Mouse (Mus musculus): ENCODE results near the gene Cfd. TPM values are rescaled to one million over a fixed set of nuclear protein-coding genes. Genes with fewer than 3 reads are reported as not detected.
"Not testable (repeated sequence)": the region's sequence is repeated elsewhere in the genome, so short reads cannot be mapped to it uniquely, and the experiment has no call there.

Cfd gene
- total and polyA plus RNA-seq, 2 experiments from 2014 or later = not detected

GRCm38 (mm10) chr10:79886054-79886453 is 4.6 kb upstream of the Cfd start, which contains the start of gene Elane:
Gene Elane (plus strand): TSS chr10:79886247.
- no peak within 1 kb of the TSS for H3K27ac ChIP-seq (ENCODE audit: low read depth, low read length)
- H3K9me3 ChIP-seq (ENCODE audit: low read length) = no peaks in the 10 kb centered on the region
- DNase-seq = no peak
- 80% methylated on average over 6 of the region's 6 CpGs for WGBS
- no peak for ATAC-seq
- H3K27me3 ChIP-seq (ENCODE audit: insufficient read depth, low read length) = peaks cover 5% of the 10 kb centered on the region; the same call in 1 of the 2 replicates
- no peak for TF ChIP-seq CTCF (IDR thresholded peaks at IDR 0.05; ENCODE audit: low read depth)
- no peak within 1 kb of the TSS for H3K4me3 ChIP-seq (ENCODE audit: low read depth, low read length)
- no peak within 1 kb of the TSS for H3K4me2 ChIP-seq (ENCODE audit: low read depth)
- H3K9ac ChIP-seq = no peak within 1 kb of the TSS
- no peaks in the 10 kb centered on the region for H3K36me3 ChIP-seq (ENCODE audit: insufficient read depth)
- H3K4me1 ChIP-seq (ENCODE audit: insufficient read depth) = no peaks in the 10 kb centered on the region

DNA sequence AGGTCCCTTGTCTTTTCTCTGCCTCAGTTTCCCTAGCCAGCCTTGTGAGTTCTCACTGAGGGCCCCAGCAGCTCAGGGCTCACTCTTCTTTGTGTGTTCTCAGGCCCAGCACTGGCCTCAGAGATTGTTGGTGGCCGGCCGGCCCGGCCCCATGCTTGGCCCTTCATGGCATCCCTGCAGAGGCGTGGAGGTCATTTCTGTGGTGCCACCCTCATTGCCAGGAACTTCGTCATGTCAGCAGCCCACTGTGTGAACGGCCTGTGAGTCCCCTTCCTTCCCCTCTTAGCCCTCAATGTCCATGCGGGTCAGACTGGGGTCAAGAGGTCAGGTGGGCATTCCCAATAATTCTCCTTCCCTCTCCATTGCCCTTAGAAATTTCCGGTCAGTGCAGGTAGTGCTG is 4.0 kb upstream of the Cfd start:
- Histone ChIP-seq H3K27ac (ENCODE audit: low read depth, low read length) (no peak overlapping the region), H3K4me1 (ENCODE audit: insufficient read depth) (no peaks in the 10 kb centered on the region), H3K4me2 (ENCODE audit: low read depth) (no peak overlapping the region), H3K36me3 (ENCODE audit: insufficient read depth) (no peaks in the 10 kb centered on the region), H3K27me3 (ENCODE audit: insufficient read depth, low read length) (peaks cover 2% of the 10 kb centered on the region; the same call in 1 of the 2 replicates), H3K9ac (no peak overlapping the region), H3K9me3 (ENCODE audit: low read length) (no peaks in the 10 kb centered on the region), H3K4me3 (ENCODE audit: low read depth, low read length) (no peak overlapping the region)
- TF ChIP-seq CTCF (IDR thresholded peaks at IDR 0.05; ENCODE audit: low read depth) = no peak
- DNase-seq (no peak), ATAC-seq (no peak)
- WGBS = 88% methylated on average over 8 of the region's 8 CpGs

GRCm38 (mm10) chr10:79889386-79889785 is 1.3 kb upstream of the Cfd start:
- H3K9me3 ChIP-seq (ENCODE audit: low read length) = no peaks in the 10 kb centered on the region
- DNase-seq = no peak
- no peak overlapping the region for H3K27ac ChIP-seq (ENCODE audit: low read depth, low read length)
- H3K4me2 ChIP-seq (ENCODE audit: low read depth) = no peak overlapping the region
- no peak for ATAC-seq
- no peak overlapping the region for H3K9ac ChIP-seq
- no peaks in the 10 kb centered on the region for H3K27me3 ChIP-seq (ENCODE audit: insufficient read depth, low read length)
- TF ChIP-seq CTCF (IDR thresholded peaks at IDR 0.05; ENCODE audit: low read depth) = no peak
- H3K4me1 ChIP-seq (ENCODE audit: insufficient read depth) = no peaks in the 10 kb centered on the region
- 93% methylated on average over 2 of the region's 2 CpGs for WGBS
- H3K36me3 ChIP-seq (ENCODE audit: insufficient read depth) = no peaks in the 10 kb centered on the region
- H3K4me3 ChIP-seq (ENCODE audit: low read depth, low read length) = no peak overlapping the region

GRCm38 (mm10) chr10:79892451-79893118 is 1.9 kb downstream of the Cfd start:
- ATAC-seq (peak; percentile 86), DNase-seq (peak; percentile 81)
- not testable (repeated sequence) for H3K4me1 ChIP-seq (ENCODE audit: insufficient read depth); H3K9me3 ChIP-seq (ENCODE audit: low read length); H3K4me2 ChIP-seq (ENCODE audit: low read depth); H3K4me3 ChIP-seq (ENCODE audit: low read depth, low read length); H3K27me3 ChIP-seq (ENCODE audit: insufficient read depth, low read length); H3K27ac ChIP-seq (ENCODE audit: low read depth, low read length); H3K9ac ChIP-seq
- 41% methylated on average over 22 of the region's 22 CpGs for WGBS
- peak; percentile 83 for TF ChIP-seq CTCF (IDR thresholded peaks at IDR 0.05; ENCODE audit: low read depth)
- peaks cover 27% of the 10 kb centered on the region for H3K36me3 ChIP-seq (ENCODE audit: insufficient read depth)

DNA sequence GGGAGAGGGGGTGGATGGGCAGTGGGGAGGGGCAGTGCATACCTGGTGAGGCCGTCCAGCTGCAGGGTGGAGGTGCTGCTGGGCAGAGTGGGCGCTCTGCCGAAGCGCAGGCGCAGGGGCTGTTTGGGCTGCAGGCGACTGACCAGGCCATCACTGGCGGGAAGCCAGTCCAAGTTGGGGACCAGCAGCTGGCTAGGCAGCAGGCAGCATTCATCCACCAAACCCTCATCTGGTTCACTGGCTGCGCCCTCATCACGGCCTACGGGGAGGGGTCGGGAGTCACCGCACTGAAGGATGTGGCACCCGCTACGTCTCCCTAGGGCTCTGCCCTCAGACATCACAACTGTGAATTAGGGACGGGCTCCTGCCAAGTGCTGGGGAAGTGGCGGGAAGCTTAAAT is 5.7 kb downstream of the Cfd start:
- Histone ChIP-seq H3K4me1 (ENCODE audit: insufficient read depth) (no peaks in the 10 kb centered on the region), H3K27me3 (ENCODE audit: insufficient read depth, low read length) (no peaks in the 10 kb centered on the region), H3K4me2 (ENCODE audit: low read depth) (no peak overlapping the region), H3K27ac (ENCODE audit: low read depth, low read length) (no peak overlapping the region), H3K9me3 (ENCODE audit: low read length) (no peaks in the 10 kb centered on the region), H3K4me3 (ENCODE audit: low read depth, low read length) (no peak overlapping the region), H3K36me3 (ENCODE audit: insufficient read depth) (peaks cover 46% of the 10 kb centered on the region), H3K9ac (no peak overlapping the region)
- WGBS = 85% methylated on average over 16 of the region's 16 CpGs
- no peak for DNase-seq
- ATAC-seq = no peak
- TF ChIP-seq CTCF (IDR thresholded peaks at IDR 0.05; ENCODE audit: low read depth) = no peak

- no peak for TF ChIP-seq CTCF (IDR thresholded peaks at IDR 0.05; ENCODE audit: low read depth)
- Histone ChIP-seq H3K36me3 (ENCODE audit: insufficient read depth) (peaks cover 48% of the 10 kb centered on the region), H3K9me3 (ENCODE audit: low read length) (no peaks in the 10 kb centered on the region), H3K4me1 (ENCODE audit: insufficient read depth) (no peaks in the 10 kb centered on the region), H3K4me3 (ENCODE audit: low read depth, low read length) (no peak overlapping the region), H3K4me2 (ENCODE audit: low read depth) (no peak overlapping the region), H3K9ac (no peak overlapping the region), H3K27me3 (ENCODE audit: insufficient read depth, low read length) (no peaks in the 10 kb centered on the region), H3K27ac (ENCODE audit: low read depth, low read length) (no peak overlapping the region)
- 84% methylated on average over 13 of the region's 13 CpGs for WGBS
- DNase-seq = no peak
- ATAC-seq = no peak
Observed at GRCm38 (mm10) chr10:79896814-79897213, 6.2 kb downstream of the Cfd start.

GRCm38 (mm10) chr10:79897316-79898245 is 6.9 kb downstream of the Cfd start:
- DNase-seq = no peak
- Histone ChIP-seq H3K27ac (ENCODE audit: low read depth, low read length) (no peak overlapping the region), H3K4me1 (ENCODE audit: insufficient read depth) (no peaks in the 10 kb centered on the region), H3K9me3 (ENCODE audit: low read length) (no peaks in the 10 kb centered on the region), H3K36me3 (ENCODE audit: insufficient read depth) (peaks cover 53% of the 10 kb centered on the region), H3K4me3 (ENCODE audit: low read depth, low read length) (no peak overlapping the region), H3K9ac (no peak overlapping the region), H3K27me3 (ENCODE audit: insufficient read depth, low read length) (no peaks in the 10 kb centered on the region), H3K4me2 (ENCODE audit: low read depth) (no peak overlapping the region)
- 54% methylated on average over 20 of the region's 20 CpGs for WGBS
- TF ChIP-seq CTCF (IDR thresholded peaks at IDR 0.05; ENCODE audit: low read depth) = no peak
- ATAC-seq = no peak

All from forebrain, postnatal 0 days (tissue).